Mouse (Mus musculus) thymus, adult 2 months (tissue): Measurements from ENCODE around the gene Spats1. TPM values are rescaled to one million over a fixed set of nuclear protein-coding genes. Genes with fewer than 3 reads are reported as not detected.
"Not testable (repeated sequence)": the region's sequence is repeated elsewhere in the genome, so short reads cannot be mapped to it uniquely, and the experiment has no call there.

Source experiments
- DNase-seq: peaks from one replicate; pipeline ENCODE4 v3.0.0; 2021
- H3K27ac ChIP-seq: fragments of 200-500 bp; 2 replicates; pipeline ENCODE4 v1.5.1; 2012; ENCODE audit warnings: low read length, control low read depth; ENCODE audit not compliant: control insufficient read depth, insufficient read depth
- H3K27me3 ChIP-seq: fragments of 200-500 bp; 2 replicates; pipeline ENCODE4 v1.6.1; 2012; ENCODE audit warnings: mild to moderate bottlenecking, low read length, moderate library complexity, mixed read lengths; ENCODE audit not compliant: control insufficient read depth, insufficient read depth
- H3K36me3 ChIP-seq: fragments of 200-500 bp; 2 replicates; pipeline ENCODE4 v1.6.1; 2012; ENCODE audit warnings: mild to moderate bottlenecking, low read length, moderate library complexity; ENCODE audit not compliant: control insufficient read depth, insufficient read depth
- H3K4me1 ChIP-seq: fragments of 200-500 bp; replicated peaks from 2 replicates; pipeline ENCODE4 v1.6.1; 2012; ENCODE audit warnings: low read length; ENCODE audit not compliant: control insufficient read depth, insufficient read depth
- H3K4me3 ChIP-seq: fragments of 200-500 bp; 2 replicates; pipeline ENCODE4 v1.5.1; 2012; ENCODE audit warnings: mild to moderate bottlenecking, low read length, control low read depth, moderate library complexity; ENCODE audit not compliant: control insufficient read depth, insufficient read depth
- CTCF ChIP-seq: fragments of 200-500 bp; IDR thresholded peaks from 2 replicates; pipeline ENCODE4 v1.5.1; 2012; ENCODE audit warnings: mild to moderate bottlenecking, control low read depth, low read length, moderate library complexity, borderline replicate concordance; ENCODE audit not compliant: control insufficient read depth, poor library complexity, insufficient read depth; ENCODE audit errors: extremely low read depth
- POLR2A ChIP-seq: fragments of 200-500 bp; IDR thresholded peaks from 2 replicates; pipeline ENCODE4 v1.6.1; 2012; ENCODE audit warnings: mild to moderate bottlenecking, low read length, control low read depth, moderate library complexity; ENCODE audit not compliant: control insufficient read depth, poor library complexity, insufficient read depth; ENCODE audit errors: extremely low read depth
- WGBS: fragments of 180-500 bp; shearing (Covaris S2); methylation state at CpG from one replicate; pipeline ENCODE4 v1.1.7; 2018; 5-methylcytosine and 5-hydroxymethylcytosine counted together
- polyA plus RNA-seq: library from polyadenylated mRNA; depleted of rRNA; stranded (reverse); fragments of >200 nt; gene quantifications from 2 replicates; pipeline ENCODE4 v1.2.3, GENCODE M21; 2012

The Spats1 gene
- polyA plus RNA-seq, 1 experiment = 0.30 TPM

GRCm38 (mm10) chr17:45433419-45434261, 41.6 kb downstream of the Spats1 start, which contains the start of gene Cdc5l:
Gene Cdc5l (minus strand): TSS chr17:45433737.
- TF ChIP-seq CTCF (no peak), POLR2A (peak; percentile 90)
- Histone ChIP-seq H3K4me1 (peaks cover 2% of the 10 kb centered on the region; the same call in 1 of the 2 replicates), H3K27me3 (no peaks in the 10 kb centered on the region), H3K36me3 (no peaks in the 10 kb centered on the region), H3K4me3 (peak within 1 kb of the TSS; percentile 91), H3K27ac (peak within 1 kb of the TSS; percentile 46)
- peak; percentile 90 for DNase-seq
- WGBS = under 1% methylated on average over 73 of the region's 73 CpGs

- peaks cover under 1% of the 10 kb centered on the region; the same call in 1 of the 2 replicates for H3K36me3 ChIP-seq
- TF ChIP-seq POLR2A (no peak), CTCF (no peak)
- WGBS = 1% methylated on average over 62 of the region's 62 CpGs
- peak overlapping the region; percentile 91 for H3K4me3 ChIP-seq
- peaks cover 2% of the 10 kb centered on the region; the same call in 1 of the 2 replicates for H3K4me1 ChIP-seq
- H3K27ac ChIP-seq = peak overlapping the region; percentile 46
- no peak for DNase-seq
- H3K27me3 ChIP-seq = no peaks in the 10 kb centered on the region
Observed at GRCm38 (mm10) chr17:45432706-45433398, 42.4 kb downstream of the Spats1 start.

GRCm38 (mm10) chr17:45432007-45432406, 43.2 kb downstream of the Spats1 start:
- no peaks in the 10 kb centered on the region for H3K27me3 ChIP-seq
- 56% methylated on average over 3 of the region's 3 CpGs for WGBS
- H3K4me3 ChIP-seq = no peak overlapping the region
- TF ChIP-seq CTCF (no peak), POLR2A (no peak)
- no peak for DNase-seq
- no peak overlapping the region for H3K27ac ChIP-seq
- peaks cover 8% of the 10 kb centered on the region for H3K36me3 ChIP-seq
- H3K4me1 ChIP-seq = peaks cover 2% of the 10 kb centered on the region; the same call in 1 of the 2 replicates

GRCm38 (mm10) chr17:45417387-45417786, 57.8 kb downstream of the Spats1 start:
- H3K36me3 ChIP-seq = peaks cover 81% of the 10 kb centered on the region
- no peak for DNase-seq
- H3K4me3 ChIP-seq = no peak overlapping the region
- H3K4me1 ChIP-seq = no peaks in the 10 kb centered on the region
- no peak overlapping the region for H3K27ac ChIP-seq
- H3K27me3 ChIP-seq = no peaks in the 10 kb centered on the region
- 97% methylated on average over 2 of the region's 2 CpGs for WGBS
- TF ChIP-seq POLR2A = no peak
- TF ChIP-seq CTCF = no peak

- not testable (repeated sequence) for H3K27ac ChIP-seq, H3K4me1 ChIP-seq, DNase-seq, H3K4me3 ChIP-seq, H3K27me3 ChIP-seq
- H3K36me3 ChIP-seq = peaks cover 95% of the 10 kb centered on the region
- 95% methylated on average over 2 of the region's 2 CpGs for WGBS
Observed at GRCm38 (mm10) chr17:45411617-45412016, 63.6 kb downstream of the Spats1 start.

GRCm38 (mm10) chr17:45408719-45409118, 66.5 kb downstream of the Spats1 start:
- no peaks in the 10 kb centered on the region for H3K4me1 ChIP-seq
- no peak overlapping the region for H3K27ac ChIP-seq
- peaks cover 94% of the 10 kb centered on the region for H3K36me3 ChIP-seq
- no peak for TF ChIP-seq POLR2A
- TF ChIP-seq CTCF = no peak
- H3K27me3 ChIP-seq = no peaks in the 10 kb centered on the region
- WGBS = 91% methylated on average over 2 of the region's 2 CpGs
- DNase-seq = no peak
- no peak overlapping the region for H3K4me3 ChIP-seq

- peak; percentile 16 for DNase-seq
- Histone ChIP-seq H3K4me1 (no peaks in the 10 kb centered on the region), H3K4me3 (no peak overlapping the region), H3K27me3 (no peaks in the 10 kb centered on the region), H3K27ac (no peak overlapping the region), H3K36me3 (peaks cover 89% of the 10 kb centered on the region)
- 97% methylated on average over 10 of the region's 10 CpGs for WGBS
- TF ChIP-seq POLR2A (no peak), CTCF (no peak)
Observed at GRCm38 (mm10) chr17:45406281-45406680, 68.9 kb downstream of the Spats1 start.
